Mouse (Mus musculus) induced T-regulatory cell, adult 2 months (primary cell): ENCODE measurements around the gene Arhgef1.

Experiments used
- DNase-seq: peaks from one replicate; pipeline ENCODE4 v3.0.0-alpha.2; 2012; ENCODE audit warnings: low read depth

The Arhgef1 gene

GRCm38 (mm10) chr7:24944257-24944950 is 41.7 kb downstream of the Arhgef1 start, which contains the start of gene Gm4881:
TSS of gene Gm4881 (minus strand) at chr7:24944494.
- DNase-seq, result no peak

DNA sequence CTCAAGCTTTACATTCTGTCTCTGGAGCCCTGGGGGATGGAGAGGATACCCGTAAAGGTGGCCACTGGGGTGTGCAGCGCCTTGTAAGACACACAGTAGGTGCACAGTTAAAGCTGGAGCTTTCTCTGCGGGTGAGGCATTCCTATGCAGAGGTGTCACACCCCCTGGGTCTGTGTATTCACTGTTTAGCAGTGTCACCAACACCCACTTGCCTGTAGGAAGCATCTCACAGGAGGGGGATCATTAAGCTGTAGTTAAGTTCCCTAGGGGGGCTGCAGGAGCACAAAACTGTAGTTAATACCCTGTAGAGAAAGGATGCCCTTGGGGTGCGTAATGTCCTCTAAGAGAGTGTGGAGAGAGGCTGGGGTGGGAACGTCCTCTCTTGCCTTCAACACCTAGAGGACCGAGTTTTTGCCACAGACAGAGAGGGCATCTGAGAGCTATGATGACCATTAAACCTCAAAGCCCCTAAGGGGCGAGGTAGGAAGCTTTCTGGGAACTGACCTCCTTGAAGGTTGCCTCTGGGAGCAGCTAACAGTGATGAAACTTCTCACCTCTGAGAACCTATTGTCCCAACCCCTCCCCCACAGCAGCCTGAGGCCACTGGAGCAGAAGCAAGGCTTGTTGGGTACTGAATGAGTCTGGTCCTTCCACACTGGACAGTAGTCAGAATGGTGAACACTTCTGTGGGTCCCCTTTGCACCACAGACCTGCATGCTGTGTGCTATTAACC is 44.8 kb downstream of the Arhgef1 start:
- no peak for DNase-seq

GRCm38 (mm10) chr7:24948774-24949173 is 46.1 kb downstream of the Arhgef1 start:
- no peak for DNase-seq

DNA sequence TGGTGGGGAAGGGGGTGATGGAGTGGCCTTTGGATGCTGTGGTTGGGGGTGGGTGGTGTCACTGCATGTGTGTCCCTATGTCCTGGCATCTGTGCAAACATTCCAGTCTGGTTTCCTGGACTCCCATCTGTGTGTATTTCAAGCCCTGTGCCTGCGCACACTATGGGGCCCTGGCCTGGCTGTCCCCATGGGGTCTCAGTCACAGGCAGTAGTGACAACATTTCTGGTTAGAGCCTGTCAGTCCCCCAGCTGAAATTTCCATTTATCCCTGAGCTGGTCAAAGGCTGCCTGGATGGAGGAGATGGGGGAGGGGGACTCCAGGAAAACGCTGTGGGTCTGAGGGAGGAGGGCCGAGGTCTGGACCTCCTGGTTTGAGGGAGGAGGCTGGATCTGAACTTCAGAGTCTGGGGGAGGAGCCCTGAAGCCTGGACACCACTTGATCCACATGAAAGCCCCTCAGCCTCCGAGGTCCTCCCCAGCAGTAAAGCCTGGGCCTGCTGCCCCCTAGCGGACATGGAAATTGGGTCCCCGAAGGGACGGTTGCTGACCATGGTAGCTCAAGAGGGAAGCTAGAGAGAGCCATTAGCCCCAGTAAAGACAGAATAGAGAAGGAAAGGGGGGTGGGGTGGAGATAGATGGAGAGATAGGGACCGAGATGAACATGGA is 47.4 kb downstream of the Arhgef1 start:
- peak; percentile 81 for DNase-seq

DNA sequence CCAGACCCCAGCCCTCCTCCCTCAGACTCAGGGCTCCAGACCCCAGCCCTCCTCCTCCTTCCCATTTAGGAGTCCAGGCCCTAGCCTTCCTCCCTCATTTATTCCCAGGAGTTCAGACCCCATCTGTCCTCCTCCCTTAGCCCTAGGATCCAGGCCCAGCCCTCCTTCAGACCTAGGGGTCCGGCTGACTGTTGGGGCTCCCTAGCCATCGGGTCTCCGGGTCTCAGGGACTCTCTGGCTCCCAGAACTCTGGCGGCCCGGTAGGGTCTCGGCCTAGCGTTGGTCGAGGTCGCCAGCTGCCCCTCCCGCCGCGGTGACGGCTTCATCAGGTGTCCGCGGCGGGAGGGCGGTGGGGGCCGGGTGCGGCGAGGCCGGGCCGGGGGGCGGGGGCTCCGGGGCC is 51.3 kb downstream of the Arhgef1 start:
- no peak for DNase-seq

GRCm38 (mm10) chr7:24954450-24954849 is 51.7 kb downstream of the Arhgef1 start:
- peak; percentile 44 for DNase-seq

DNA sequence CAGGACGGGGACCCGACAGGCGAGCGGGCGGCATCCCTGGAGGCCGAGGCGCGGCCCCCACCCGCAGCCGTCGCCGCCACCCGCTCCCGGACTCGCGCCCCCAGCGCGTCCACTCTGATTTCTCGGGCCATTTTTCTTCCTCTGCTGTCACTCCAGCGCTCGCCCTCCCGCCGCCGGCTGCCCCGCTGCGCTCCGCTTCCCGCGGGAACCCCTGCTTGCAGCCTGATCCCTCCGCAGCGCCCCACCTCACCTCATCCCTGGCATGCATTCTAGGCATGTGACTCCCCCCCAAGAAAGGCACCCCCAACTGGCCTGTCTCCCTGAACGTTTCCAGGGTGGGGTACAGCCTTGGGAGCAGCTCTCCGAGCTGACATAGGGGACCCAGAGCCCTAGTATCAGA is 52.5 kb downstream of the Arhgef1 start:
- no peak for DNase-seq

DNA sequence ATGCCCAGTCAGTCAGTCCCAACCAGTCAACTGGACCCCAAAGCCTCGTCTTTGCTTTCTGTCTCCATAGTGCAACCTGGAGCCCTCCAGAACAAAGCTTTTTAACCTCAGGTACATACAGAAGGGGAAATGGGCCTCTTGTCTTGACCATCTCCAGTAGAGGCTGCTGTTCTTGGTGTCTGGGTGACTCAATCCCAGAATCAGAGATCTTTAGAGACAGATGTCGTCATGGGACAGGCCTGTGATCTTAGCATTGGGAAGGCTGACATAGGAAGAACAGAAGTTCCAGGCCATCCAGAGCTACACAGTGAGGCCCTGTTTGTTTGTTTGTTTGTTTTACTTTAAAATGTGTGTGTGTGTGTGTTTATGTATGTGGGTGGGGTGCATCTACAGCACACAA is 61.6 kb downstream of the Arhgef1 start:
- DNase-seq, result no peak

DNA sequence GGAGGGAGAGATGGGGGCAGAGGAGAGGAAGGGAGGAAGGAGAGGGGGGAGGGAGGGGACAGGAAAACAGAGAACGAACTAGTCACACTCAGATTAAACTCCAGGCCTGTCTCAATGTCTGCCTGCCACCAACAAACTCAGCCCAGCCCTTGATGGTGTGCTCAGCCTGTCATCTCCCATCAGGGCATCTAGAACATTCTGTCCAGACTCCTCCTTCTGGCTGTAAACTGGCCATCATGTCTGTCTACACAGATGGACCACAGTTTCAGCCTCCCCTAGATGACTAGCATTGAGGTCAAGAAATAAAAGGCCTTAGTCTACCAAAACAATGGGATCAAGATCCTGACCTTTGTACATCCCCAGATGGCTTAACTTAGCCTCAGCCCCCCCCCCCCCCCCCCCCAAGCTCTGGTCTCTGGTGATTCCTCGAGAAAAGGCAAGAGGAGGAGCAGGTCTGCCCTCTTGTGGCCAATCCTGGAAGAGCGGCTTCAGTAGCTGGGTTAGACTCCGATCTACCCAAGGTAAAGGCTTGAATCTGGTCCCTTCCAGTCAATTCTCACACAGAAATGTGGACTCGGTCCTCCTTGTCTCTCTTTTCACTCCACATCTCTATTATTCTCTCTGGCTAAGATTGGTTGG is 62.3 kb downstream of the Arhgef1 start:
- DNase-seq, result peak; percentile 91

DNA sequence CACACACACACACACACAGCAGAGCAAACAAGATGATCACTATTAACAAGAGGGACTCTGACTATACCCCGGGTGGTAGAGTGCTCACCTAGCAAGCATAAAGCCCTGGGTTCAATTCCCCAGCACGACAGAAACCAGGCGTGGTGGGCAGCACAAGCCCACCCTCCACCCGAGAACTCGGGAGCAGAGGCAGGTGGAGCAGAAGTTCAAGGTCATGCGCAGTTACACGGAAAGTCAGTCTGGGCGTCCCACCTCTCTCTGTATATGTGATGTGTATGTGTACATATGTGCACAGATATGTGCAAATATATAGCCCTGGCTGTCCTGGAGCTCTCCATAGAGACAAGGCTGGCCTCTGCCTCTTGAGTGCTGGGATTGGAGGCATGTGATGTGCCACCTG is 65.3 kb downstream of the Arhgef1 start:
- DNase-seq, result no peak

- DNase-seq, result no peak
Observed at GRCm38 (mm10) chr7:24968463-24968862, 65.8 kb downstream of the Arhgef1 start.

- DNase-seq, result no peak
Observed at GRCm38 (mm10) chr7:24969805-24970204, 67.1 kb downstream of the Arhgef1 start.

- no peak for DNase-seq
Observed at GRCm38 (mm10) chr7:24970341-24970740, 67.6 kb downstream of the Arhgef1 start.

DNA sequence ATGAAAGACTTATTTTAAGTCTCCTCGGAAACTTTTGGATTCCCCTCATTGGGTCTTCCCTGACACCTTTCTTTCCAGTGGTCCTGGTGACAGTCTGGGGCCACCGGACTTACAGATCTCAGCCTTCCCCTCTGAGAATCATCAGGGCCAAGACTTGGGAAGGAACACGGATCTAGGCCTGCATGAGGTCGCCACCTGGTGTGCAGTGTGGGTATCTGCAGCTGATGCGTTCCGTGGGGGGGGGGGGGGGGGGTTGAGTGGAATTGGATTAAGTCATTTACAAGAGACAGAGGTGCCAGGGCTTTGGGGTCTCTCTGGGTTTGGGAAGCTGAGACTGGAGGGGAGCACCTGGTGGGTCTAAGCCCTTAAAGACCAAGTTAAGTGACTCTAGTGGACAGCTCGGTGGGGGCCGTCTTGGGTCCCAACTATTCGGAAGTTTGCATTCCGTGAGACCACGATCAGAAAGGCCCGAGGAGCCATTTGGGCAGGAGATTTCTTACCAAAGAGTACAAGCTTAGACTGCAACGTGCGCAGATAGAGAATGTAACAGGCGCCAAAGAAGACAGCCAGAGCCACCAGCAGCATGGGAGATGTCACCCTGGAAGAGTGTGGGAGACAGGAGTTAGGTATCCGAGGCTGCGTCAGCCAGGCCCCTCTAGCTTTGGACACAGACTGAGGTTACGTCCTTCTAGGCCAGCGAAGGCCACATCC is 68.7 kb downstream of the Arhgef1 start:
- DNase-seq, result peak; percentile 83

DNA sequence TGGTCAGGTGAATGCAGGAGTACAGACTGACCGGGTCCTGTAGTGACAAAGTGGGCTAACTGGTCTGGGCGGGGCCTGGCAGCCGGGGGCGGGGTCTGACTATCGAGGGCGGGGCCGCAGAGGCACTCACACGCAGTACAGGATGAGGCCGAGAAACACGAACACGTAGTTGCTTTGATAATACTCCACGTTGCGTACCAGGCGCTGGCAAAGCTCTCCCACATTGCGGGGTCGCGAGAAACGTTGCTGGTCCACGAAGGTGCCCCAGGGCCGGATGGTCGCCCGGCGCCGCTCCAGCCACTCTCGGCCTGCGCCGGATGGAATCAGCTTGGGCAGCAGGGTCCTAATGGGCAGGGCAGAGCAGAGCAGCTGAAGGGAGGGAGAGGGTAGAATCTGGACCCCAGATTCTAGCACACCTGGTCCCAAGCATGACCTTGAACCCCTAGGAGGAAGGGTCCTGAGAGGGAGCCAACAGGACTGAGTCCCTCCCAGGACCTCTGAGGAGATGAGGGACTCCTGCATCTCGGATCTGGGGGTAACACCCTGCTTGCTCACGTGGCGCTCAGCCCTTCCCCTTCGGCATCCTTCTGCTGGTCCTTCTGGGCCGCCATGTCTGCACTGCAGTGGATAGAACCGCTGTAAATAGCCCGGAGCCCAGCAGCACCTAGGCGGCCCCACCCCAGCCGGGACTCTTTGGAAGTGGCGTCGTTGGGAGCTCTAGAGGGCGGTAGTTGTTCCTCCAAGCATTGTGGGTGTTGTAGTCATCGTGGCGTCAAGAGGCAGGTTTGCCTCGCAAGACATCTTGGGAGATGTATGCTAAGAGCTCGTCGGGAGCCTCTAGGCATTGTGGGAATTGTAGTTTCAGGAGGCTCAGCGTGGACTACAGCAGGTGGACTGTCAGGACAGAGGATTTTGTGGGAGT is 69.5 kb downstream of the Arhgef1 start, which contains the start of gene Rabac1:
Rabac1 (minus strand) TSS at position 783 of the 922 bp plus-strand sequence.
- DNase-seq, result peak; percentile 96

DNA sequence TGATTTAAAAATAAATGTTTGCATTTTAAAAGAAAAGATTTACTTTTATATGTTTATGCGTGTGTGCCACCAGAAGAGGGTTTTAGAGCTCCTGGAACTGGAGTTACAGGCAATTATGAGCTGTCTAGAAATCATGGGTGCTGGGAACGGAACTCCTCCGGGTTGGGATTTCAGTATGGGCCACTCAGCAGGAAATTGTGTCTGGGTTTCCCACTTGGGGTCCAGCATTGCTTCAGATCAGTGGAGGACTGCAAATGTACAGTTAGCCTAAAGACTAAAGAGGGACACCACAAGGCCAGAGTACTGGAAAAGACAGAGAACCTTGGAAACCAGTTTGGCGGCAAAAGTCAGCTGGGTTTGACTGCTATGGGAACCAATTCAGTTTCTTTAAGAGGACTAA is 70.5 kb downstream of the Arhgef1 start:
- no peak for DNase-seq

GRCm38 (mm10) chr7:24973902-24974301 is 71.2 kb downstream of the Arhgef1 start:
- no peak for DNase-seq

- peak; percentile 85 for DNase-seq
Observed at GRCm38 (mm10) chr7:24974893-24975595, 72.3 kb downstream of the Arhgef1 start.
